Mouse (Mus musculus) embryo, embryonic 10 days (tissue): ENCODE measurements at regions not wholly inside any gene's neighbourhood (a gene's known extent, or its start where the extent isn't known, plus 50 kb on each side); places are given as distances from the start of the nearest gene placed in this dataset.

Experiments
- DNase-seq: peaks from one replicate; pipeline ENCODE4 v3.0.0-alpha.2; 2015; ENCODE audit warnings: low spot score

DNA sequence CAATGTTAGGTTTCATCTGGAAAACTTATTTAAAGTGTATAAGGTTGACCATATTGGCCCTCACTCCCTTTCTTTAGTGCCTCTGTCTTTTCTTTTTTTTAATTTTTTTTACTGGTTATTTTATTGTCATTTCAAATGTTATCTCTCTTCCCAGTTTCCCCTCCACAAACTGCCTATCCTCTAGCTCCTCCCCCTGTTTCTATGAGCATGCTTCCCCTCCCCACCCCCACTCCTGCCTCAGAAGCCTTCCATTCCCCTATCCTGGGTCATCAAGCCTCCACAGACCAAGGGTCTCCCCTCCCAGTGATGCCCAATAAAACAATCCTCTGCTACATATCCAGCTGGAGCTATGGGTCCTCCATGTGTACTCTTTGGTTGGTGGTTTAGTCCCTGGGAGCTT lies 2134.9 kb upstream of the Lrrc6 start:
- no peak for DNase-seq

DNA sequence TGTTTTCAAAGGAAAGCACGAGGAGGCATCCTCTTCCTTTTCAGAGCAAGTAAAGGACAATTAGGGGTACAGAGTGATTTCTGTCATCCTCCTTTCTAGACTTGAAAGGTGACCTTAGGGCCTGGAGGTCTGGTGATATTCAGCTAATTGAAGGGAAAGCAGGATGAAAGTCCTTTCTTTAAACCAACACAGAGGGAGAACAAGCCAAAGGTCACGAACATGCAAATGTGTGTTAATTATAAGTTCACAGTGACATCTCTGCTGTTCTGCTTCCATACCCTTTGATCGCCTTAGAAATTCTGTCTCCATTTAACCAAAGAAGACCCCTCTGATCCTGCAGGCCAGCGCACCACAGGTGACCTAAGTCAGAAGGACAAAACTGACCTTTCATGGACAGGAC lies 2126.3 kb upstream of the Lrrc6 start:
- DNase-seq, result no peak

DNA sequence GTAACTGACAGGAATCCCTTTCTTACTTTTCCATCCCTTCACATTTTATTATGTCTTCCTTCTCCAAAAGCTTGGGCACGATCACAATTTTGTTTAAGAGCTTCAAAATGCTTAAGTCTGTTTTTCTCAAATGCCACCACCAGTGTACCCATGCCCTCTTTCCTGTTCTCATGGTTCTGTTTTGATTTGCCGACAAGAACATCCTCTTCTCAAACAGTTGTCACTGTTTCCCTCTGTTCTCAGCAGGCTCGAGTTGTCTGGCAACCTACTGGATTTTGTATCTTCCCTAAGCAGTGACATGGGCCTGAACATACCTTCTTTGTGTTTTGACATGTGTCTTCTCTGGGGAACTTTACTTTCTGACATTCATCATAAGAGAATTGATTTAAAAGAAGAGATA lies 2124.1 kb upstream of the Lrrc6 start:
- DNase-seq, result no peak

DNA sequence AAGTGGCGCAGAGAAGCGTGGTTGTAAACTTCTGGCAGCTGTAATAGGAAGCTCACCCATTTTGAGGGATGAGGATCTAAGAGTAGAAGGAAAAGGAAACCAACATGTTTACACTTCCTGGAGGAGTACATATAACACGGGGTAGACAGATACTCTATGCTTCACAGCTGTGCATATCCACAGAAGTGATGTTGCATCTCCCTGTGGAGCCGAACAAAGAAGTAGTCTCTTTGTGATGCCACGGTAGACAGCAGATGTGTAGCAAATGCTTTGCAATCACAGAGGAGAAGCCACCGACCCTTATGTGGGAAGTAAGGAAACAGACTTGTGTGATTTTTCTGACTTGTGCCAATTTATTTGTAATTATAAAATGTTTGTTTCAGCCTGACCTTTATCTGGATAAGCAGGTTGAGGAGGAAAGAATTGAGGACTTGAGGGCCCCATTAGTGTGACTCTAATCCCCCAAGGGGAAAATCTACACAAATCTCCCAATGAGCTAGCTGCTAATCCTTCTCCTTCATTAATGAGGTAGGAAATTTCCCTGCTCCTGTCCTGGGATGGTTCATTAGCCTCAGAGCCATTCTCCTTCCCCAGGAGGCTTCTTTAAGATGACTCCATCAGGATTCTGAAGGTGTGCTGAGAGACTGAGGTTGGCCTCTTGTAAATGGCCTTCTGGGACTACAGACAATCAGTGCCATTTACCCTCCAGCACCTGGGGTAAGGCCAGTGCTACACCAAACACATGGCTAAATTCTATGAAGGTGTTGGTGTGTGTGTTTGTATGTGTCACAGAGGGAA lies 2119.9 kb upstream of the Lrrc6 start:
- no peak for DNase-seq

DNA sequence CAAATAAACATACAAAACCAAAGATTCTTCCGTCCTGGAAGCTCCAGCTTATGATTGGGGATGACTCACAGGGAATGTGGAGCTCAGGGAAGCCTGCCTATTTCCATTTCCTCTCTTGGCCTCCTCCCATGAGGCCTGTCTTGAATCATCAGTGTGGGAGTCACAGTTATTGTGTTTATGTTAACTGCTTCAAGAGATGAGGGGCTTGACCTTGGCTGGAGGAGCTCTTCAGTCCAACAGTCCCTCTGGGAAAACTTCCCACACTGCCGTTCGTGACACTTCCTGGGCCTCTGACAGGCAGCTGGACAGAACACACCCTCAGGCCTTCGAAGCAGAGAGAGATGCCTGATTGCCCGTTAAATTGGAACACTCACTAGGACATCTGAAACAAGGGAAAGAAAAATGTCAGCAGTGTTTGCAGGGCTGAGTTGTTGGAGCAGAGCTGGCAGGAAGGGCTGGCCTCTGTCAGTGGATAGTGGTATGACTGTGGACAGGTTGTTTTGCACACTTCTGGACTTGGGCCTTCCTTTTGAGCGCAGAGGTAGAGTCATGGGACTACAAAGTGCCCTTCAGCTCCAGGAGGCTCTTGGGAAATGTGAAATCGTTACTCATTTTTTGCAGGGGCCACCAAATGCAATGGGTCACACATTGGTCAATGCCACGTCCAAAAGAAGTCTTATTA lies 2105.5 kb upstream of the Lrrc6 start:
- peak; percentile 23 for DNase-seq

DNA sequence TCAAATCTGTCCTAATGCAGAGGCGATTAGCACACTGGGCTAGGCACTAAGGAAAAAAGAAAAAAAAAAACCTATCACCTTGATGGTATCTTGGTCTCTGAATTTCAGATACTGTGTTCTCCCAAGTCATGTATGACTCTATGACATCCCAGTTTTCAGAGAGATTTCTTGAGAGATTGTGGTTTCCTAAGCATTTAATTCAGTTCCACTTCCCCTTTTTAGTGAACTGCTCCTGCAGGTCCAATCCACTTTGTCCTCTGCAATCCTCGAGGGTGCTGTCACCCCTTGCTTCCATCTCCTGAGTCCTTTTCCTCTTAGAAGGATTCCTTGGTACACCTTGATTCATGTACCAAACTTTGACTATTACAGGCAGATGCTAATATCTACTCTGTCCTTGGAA lies 2104.8 kb upstream of the Lrrc6 start:
- DNase-seq, result no peak

DNA sequence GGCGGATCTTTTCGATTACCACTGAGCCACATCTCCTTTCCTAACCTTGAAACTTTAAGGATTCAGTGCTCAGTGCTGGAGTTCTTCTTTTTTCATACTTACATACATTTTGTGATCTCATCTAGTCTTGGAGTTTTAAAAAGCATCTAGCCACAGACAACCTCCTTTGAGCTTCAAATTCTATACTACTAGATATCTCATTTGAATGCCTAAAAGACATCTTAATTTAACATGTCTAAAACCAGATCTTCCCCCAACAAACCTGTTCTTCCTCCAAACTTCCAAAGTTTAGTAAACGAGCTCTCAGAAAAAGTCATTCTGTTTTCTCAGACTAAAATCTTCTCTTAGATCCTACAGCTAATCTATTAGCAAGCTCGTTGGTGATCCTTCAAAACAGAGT lies 2081.5 kb upstream of the Lrrc6 start:
- no peak for DNase-seq

DNA sequence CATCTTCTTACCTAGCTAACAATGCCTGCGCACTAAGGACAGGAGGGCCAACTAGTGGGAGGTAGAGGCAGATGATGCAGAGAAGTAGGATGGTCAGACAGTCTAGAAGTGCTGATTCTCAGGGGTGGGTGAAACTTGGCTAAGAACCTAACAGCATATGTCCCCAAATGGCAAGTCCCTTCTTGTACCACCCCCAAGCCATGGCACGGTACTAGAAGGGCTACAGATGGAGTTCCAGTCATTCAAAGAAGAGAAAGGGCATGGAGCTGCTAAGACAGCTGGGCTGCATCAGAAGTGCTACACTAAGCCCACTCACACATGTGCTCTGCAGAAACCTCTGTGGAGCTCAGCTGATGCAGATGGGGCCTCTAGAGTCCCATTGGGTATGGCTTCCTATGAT lies 2078.8 kb upstream of the Lrrc6 start:
- no peak for DNase-seq

DNA sequence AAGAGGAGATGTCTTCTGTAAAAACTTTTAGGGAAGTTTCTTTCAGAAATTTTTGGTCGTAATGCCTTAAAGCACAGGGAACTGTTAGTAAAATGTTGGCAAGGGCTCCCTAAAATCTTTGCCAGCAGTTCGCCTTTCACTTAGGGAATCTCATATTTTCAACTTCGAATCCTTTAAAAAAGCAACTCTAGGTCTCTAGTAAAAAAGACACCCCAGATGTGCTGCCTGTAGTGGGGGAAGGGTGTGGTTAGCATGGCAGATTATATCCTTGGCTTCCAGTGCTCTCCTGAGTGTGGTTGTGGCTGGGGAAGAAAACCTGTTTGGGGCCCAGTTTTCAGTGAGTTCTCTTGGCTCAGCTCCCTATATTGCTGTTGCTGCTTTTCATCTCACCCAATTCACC lies 2059.9 kb upstream of the Lrrc6 start:
- DNase-seq, result no peak

DNA sequence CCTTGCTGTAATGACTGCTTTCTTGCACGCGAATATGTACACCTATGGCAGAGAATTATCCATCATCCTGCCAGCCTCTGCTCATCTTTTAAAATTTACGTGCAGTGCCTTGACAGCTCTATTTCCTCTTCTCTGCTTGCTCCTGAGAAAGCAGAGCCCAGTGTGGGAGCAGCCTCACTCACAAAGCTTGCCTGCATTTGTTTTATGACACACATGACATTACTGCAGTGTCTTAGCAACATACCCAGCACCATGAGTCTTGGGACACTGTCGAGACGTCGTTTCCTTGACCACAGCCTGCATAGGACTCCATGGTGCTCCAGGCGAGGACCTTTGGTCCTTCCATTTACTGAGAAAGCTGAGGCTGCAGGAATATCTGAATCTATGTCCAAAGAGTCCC lies 2055.4 kb upstream of the Lrrc6 start:
- no peak for DNase-seq

DNA sequence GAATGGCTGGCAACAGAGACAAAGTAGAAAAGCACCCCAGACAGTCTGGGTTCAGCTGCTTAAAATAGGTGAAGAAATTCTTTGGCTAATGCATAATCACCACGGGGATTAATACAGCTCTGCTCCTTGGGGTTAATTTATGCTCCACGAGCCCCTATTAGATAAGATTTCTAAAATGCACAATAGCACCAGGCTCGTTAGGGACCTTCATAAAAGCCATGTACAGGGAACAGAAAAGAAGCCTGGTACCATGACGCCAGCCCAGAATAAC lies 2035.3 kb upstream of the Lrrc6 start:
- DNase-seq, result no peak

DNA sequence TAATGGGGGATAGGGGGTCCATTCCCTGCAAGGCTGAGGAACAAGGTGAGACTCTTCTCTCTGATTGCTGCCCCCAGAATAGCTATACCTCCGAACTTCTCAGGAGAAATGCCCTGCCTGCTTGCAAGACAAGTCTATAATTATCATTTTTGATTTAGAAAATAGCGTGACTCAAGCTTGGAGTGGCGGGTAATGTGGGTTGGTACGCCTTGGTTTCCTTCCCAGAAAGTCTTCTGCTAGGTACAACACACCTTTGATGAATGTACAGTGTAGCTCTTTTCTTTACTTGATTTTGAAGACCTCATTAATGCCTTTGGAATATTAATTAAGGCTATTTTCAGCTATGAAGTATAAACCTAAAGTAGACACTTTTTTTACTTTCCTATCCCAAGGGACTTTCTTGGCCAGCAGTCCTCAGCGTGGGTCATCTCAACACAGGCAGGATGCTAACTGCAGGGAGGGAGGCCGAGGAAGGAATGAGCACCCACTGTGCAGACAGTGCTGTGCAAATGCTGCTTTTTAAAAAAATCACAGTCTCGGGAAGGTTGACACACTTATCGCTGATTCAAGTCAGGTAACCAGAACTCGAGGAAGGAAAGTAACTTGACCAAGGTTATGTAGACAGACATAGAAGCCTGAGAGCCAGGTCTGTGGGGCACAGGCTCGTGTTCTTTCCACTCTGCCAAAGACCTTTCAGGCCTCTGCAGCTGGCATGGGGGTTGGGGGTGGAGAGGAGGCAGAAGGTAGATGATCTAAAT lies 2034.8 kb upstream of the Lrrc6 start:
- no peak for DNase-seq

DNA sequence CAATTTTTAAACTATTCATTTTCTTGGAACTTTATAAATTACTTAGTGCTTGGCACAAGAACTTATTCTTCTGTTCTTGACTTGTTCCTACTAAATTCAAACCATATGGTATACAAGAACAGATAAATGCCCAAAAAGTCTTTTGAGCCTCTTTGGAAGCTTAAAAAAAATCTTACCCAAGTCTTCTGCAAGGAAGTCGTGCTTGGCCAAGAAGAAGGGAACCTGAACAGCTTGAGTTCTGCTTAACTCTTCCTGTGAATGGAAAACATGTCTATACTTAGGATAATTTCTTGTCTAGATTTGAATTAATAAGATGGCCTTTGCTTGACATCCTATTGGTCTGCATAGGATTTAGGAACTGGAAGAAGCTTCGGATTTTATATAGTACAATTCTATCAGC lies 2020.0 kb upstream of the Lrrc6 start:
- no peak for DNase-seq

DNA sequence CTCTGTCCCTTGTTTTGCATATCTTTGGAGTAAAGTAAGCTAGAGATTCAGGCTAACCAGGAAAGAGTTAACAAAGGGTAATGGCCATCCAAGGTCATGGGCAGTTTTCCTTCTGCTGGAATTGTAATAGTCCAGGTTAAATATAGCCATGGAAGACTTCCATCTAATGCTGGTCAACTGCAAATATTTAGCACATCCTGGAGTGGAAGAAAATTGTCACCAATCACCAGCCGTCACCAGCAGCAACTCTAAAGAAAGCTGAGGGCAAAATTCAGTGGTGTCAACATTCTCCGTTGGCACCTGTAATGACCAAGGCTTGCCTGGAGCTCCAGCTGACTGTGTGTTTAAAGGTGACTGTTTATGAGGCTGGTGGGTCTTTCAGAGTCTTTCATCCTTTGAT lies 2011.7 kb upstream of the Lrrc6 start:
- DNase-seq, result no peak

DNA sequence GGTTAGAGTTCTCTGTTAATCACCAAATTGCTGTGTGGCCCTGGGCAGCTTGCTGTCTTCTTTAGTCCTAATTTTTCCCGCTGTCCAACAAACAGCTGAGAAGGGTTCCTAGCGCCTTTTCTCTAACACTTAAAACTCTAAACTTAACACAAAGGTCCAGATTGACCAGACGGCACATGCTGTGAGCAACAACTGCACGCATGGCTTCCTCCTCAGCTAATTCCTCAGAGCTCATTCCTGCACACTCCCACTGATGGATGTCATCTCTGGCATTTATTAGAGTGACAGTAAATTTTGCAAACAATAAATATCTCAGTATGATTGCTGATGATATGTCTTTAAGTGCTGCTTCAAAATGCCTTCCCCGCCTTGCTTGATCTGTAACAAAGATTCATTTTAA lies 2007.5 kb upstream of the Lrrc6 start:
- DNase-seq, result no peak

DNA sequence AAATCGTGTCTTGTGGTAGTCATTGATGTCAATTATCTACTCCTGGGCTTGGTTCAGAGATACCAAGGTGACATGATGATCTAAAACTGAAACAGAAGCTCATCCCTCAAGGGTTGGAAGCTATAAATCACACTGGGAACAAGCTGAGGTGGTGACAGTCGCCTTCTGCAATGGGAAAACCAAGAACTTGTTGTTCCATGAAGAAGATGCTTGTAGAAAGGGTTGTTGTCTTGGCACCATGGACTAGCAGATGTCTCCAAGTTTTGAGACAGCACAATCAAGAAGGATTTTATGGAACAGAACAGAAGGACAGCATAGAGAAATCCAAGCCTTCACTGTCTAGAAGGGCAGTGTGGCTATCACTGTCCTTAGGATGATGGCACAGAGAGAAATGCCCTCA lies 2005.4 kb upstream of the Lrrc6 start:
- DNase-seq, result no peak

DNA sequence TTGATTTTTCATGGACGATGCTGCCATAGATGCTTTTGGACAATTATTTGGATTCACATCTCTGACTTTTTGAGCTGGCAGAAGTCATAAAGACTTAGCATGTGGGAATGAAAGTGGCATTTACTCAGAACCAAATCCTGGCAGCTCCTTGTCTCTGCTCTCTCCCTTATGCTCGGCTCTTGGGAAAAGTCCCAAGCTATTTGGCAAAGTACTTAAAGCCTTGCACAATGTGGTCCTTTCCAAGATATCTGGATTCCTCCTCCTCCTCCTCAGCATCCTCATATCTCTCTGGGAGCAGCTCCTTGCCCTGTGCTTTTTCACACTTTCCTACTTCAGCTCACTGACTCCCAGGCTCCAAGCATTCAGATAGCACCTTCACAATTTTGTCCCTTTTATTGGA lies 1995.7 kb upstream of the Lrrc6 start:
- DNase-seq, result no peak

DNA sequence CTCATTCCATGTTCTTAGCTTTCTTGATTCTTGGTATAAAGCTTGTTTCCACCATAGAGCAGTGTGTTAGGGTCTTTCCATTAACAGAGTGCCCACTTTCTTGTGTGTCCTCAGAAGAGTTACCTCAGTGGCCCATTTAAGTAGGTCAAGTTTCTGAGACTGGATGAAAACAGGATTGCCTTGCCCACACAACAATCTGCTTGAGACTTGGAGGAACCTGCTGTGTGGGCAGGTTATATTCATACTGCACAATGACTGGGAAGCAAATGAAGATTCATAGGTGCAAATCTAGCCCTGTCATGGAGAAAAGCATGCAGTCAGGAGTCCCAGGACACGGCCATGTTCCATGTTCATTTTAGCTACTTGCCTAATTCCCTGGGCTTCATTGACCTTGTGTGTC lies 1984.1 kb upstream of the Lrrc6 start:
- no peak for DNase-seq

DNA sequence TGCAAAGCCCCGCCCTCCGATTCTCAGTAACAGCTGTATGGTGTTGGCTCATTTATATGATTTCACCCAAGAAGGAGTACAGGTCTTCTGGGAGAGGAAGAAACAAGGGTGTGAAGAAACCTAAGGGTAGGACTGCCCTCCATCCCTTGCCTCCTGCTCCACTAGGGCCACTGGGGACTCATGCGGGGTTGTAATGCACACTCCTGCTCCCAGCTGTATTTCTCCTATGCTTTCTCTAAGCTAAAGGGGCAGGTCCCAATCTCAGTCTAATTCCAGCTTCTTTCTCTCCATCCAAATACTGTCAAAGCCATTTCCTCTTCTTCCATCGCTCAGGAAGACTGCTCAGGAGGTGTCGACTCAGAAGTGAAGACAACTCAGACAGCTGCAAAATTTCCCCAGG lies 1977.0 kb upstream of the Lrrc6 start:
- DNase-seq, result no peak

DNA sequence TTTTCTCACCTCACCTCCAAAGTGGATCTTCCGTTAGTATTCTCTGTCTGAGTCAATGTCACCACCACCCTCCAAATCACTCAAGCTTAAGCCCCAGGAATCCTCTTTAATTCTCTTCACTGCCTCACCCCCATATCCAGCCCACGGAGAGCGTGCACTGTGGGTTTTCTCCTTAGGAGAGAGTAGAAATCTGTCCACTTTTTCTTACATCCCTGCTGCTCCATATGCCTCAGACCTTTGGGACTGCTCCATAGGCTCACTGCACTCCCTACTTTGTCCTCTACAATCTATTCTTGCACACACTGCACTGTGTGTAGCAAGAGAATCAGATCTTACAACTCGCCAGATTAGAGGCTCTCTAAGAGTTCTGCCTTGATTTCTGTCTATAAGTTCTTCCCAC lies 1971.2 kb upstream of the Lrrc6 start:
- no peak for DNase-seq

DNA sequence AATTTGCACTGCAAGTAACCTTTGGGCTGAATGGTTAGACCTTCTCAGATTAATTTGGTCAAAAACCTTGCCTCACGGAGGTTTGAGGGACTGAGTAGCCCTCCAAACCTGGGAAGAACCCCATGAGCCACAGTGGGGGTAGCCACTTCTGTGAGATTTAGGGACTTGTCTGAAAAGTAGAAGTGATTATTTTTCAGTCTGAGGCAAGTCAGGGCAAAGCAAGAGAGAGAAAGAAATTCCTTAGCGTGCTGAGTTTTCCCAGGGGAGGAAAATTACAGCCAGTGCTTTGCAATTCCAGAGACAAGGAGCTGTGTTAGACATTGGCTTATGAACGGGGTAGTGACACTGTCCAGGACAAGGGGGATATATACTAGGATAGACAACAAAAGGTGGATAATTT lies 1962.1 kb upstream of the Lrrc6 start:
- no peak for DNase-seq

DNA sequence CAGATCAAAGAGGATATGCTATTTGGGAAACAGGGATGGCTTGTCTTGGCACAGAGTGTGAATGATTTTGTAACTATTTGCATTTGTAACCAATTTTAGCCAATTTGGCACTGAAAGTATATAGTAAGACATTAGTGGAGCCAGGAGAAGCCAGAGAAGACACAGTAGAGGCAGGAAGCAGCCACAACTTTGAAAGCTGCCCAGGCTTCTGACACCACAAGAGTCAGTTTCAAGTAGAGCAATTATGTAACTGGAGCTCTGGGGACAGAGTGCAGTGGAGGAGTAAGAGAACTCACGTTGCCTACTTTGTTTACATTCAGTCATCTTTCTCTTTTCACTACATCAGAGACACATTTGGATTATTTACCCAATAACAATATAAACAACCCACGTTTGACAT lies 1956.5 kb upstream of the Lrrc6 start:
- no peak for DNase-seq

DNA sequence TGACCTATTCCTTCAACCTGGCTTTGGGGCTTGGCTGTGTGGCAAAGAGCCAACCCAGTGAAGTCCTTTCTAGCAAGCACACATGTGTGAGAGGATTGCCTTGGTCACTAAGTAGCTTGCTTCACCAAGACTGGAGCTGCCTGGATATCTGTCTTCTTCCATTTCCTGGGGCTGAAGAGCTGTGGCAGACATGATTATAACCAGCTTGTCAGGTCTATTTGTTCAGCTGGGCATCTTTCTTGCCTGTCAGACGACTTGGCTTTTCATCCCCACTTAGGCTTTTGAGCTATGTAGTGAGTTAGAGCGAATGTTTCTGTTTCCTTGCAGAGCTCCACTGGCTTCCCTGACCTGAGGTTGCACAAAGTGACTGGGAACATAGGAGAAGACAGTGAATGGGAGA lies 1951.3 kb upstream of the Lrrc6 start:
- DNase-seq, result peak; percentile 37

DNA sequence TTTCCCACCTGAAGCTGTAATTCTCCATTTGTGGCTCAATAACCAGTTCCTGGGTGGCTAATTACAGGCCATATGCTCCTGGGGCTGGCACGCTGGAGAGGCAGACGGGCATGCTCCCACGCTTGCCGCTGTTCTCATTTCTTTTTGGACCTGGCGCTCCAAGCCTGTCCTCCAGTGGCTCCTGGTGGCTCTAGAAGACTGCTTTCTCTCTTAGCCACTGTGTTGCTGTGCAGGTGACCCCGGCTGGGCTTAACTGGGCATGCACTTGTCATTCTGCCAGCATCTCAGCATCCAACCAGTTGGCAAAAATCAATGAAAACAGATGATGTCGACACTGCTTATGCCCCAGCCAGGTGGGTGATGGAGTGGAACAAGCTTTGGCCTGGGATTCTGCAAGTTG lies 1944.6 kb upstream of the Lrrc6 start:
- no peak for DNase-seq
